In genomic region chr10:122764653-122765052, GRCm38 (mm10) we compare ENCODE assay signal across 18 mouse cellular contexts.
A peak's percentile ranks its signal among the peaks of the same experiment; 100 is the strongest.
DNase-seq lines count a peak whose midpoint lies in the region; ATAC-seq lines count a peak whose summit lies in the region.
"Had no signal": no experiment of that assay in that cellular context is flagged by ENCODE, and none has a peak within 500 bp of the region (broad histone marks: within the 10 kb centered on the region; RNA-seq: fewer than 3 reads in every experiment).

No protein-coding gene starts in this region.

- DNase-seq in heart, embryonic 10.5 days (ENCODE audit: low spot score), result no peak
- no peak for DNase-seq in midbrain, embryonic 10.5 days (ENCODE audit: low spot score)
- no peak for DNase-seq in layer of hippocampus, adult 11-12 months (ENCODE audit: low spot score)
- DNase-seq: adrenal gland, postnatal 14 days; cerebellum, adult 18-20 months; cerebellum, postnatal 36 days; kidney, adult 8-10 months; left cerebral cortex, postnatal 4 days; lung, adult 2 months had no signal

- peaks cover 41% of the 10 kb centered on the region for H3K4me1 ChIP-seq in heart, embryonic 12.5 days (replicated peaks)
- peaks cover 43% of the 10 kb centered on the region for H3K4me1 ChIP-seq in heart, embryonic 10.5 days
- peaks cover 49% of the 10 kb centered on the region for H3K4me1 ChIP-seq in kidney, embryonic 15.5 days
- peaks cover 25% of the 10 kb centered on the region for H3K4me1 ChIP-seq in kidney, embryonic 14.5 days (ENCODE audit: control insufficient read depth, insufficient read depth, low read length)
- H3K4me1 ChIP-seq in midbrain, embryonic 13.5 days (replicated peaks), result peaks cover 11% of the 10 kb centered on the region; the same call in 1 of the 2 replicates
- peaks cover 11% of the 10 kb centered on the region for H3K4me1 ChIP-seq in midbrain, embryonic 10.5 days

- H3K27ac ChIP-seq in heart, embryonic 12.5 days (ENCODE audit: poor library complexity, severe bottlenecking), result peak overlapping the region; percentile 5; the same call in 1 of the 2 replicates
- no peak overlapping the region for H3K27ac ChIP-seq in heart, embryonic 10.5 days
- H3K27ac ChIP-seq in kidney, embryonic 15.5 days, result peak overlapping the region; percentile 82; the same call in 1 of the 2 replicates
- H3K27ac ChIP-seq in kidney, embryonic 14.5 days (ENCODE audit: low read depth, low read length), result no peak overlapping the region
- no peak overlapping the region for H3K27ac ChIP-seq in midbrain, embryonic 13.5 days
- H3K27ac ChIP-seq in midbrain, embryonic 10.5 days (replicated peaks), result no peak overlapping the region

- ATAC-seq in heart, embryonic 12.5 days (ENCODE audit: insufficient number of reproducible peaks, low FRiP score), result no peak
- no peak for ATAC-seq in kidney, embryonic 15.5 days (replicated peaks; ENCODE audit: low FRiP score)
- ATAC-seq in kidney, embryonic 14.5 days (ENCODE audit: low FRiP score, low TSS enrichment), result no peak
- peak; percentile 63 for ATAC-seq in midbrain, embryonic 13.5 days
- ATAC-seq: activated CD4-positive, CD25-positive, alpha-beta regulatory T cell, adult 4 months; forebrain, embryonic 16.5 days had no signal

- WGBS in heart, embryonic 12.5 days, result 35% methylated on average over 7 of the region's 7 CpGs
- 37% methylated on average over 7 of the region's 7 CpGs for WGBS in heart, embryonic 10.5 days
- WGBS in kidney, embryonic 15.5 days, result 75% methylated on average over 7 of the region's 7 CpGs
- 77% methylated on average over 7 of the region's 7 CpGs for WGBS in kidney, embryonic 14.5 days
- WGBS in midbrain, embryonic 13.5 days, result 44% methylated on average over 7 of the region's 7 CpGs
- WGBS in midbrain, embryonic 10.5 days, result 69% methylated on average over 7 of the region's 7 CpGs

- no peak overlapping the region for H3K9ac ChIP-seq in heart, embryonic 12.5 days
- H3K9ac ChIP-seq in kidney, embryonic 15.5 days, result no peak overlapping the region
- H3K9ac ChIP-seq in kidney, embryonic 14.5 days (ENCODE audit: low read depth, low read length), result no peak overlapping the region
- no peak overlapping the region for H3K9ac ChIP-seq in midbrain, embryonic 13.5 days (replicated peaks)

- no peak overlapping the region for H3K4me3 ChIP-seq in heart, embryonic 12.5 days
- no peak overlapping the region for H3K4me3 ChIP-seq in heart, embryonic 10.5 days
- H3K4me3 ChIP-seq in kidney, embryonic 15.5 days (replicated peaks), result no peak overlapping the region
- no peak overlapping the region for H3K4me3 ChIP-seq in kidney, embryonic 14.5 days (ENCODE audit: low read length)
- no peak overlapping the region for H3K4me3 ChIP-seq in midbrain, embryonic 13.5 days (replicated peaks)
- no peak overlapping the region for H3K4me3 ChIP-seq in midbrain, embryonic 10.5 days
- H3K4me3 ChIP-seq: megakaryocyte, embryonic 14.5 days had no signal

- no peaks in the 10 kb centered on the region for H3K9me3 ChIP-seq in heart, embryonic 12.5 days (replicated peaks)
- no peaks in the 10 kb centered on the region for H3K9me3 ChIP-seq in heart, embryonic 10.5 days
- H3K9me3 ChIP-seq in kidney, embryonic 15.5 days (replicated peaks), result no peaks in the 10 kb centered on the region
- no peaks in the 10 kb centered on the region for H3K9me3 ChIP-seq in kidney, embryonic 14.5 days (ENCODE audit: control insufficient read depth, low read length)
- H3K9me3 ChIP-seq in midbrain, embryonic 13.5 days, result no peaks in the 10 kb centered on the region
- no peaks in the 10 kb centered on the region for H3K9me3 ChIP-seq in midbrain, embryonic 10.5 days (replicated peaks)
- H3K9me3 ChIP-seq: megakaryocyte, embryonic 14.5 days had no signal

- no peaks in the 10 kb centered on the region for H3K36me3 ChIP-seq in heart, embryonic 12.5 days
- no peaks in the 10 kb centered on the region for H3K36me3 ChIP-seq in heart, embryonic 10.5 days
- no peaks in the 10 kb centered on the region for H3K36me3 ChIP-seq in kidney, embryonic 15.5 days
- H3K36me3 ChIP-seq in kidney, embryonic 14.5 days (ENCODE audit: control insufficient read depth, insufficient read depth, low read length), result no peaks in the 10 kb centered on the region
- H3K36me3 ChIP-seq in midbrain, embryonic 13.5 days, result no peaks in the 10 kb centered on the region
- no peaks in the 10 kb centered on the region for H3K36me3 ChIP-seq in midbrain, embryonic 10.5 days

- no peak overlapping the region for H3K4me2 ChIP-seq in heart, embryonic 12.5 days
- H3K4me2 ChIP-seq in kidney, embryonic 15.5 days, result no peak overlapping the region
- H3K4me2 ChIP-seq in kidney, embryonic 14.5 days (replicated peaks; ENCODE audit: low read depth, low read length), result no peak overlapping the region
- H3K4me2 ChIP-seq in midbrain, embryonic 13.5 days (replicated peaks), result no peak overlapping the region
- H3K4me2 ChIP-seq: liver, embryonic 11.5 days had no signal

- H3K27me3 ChIP-seq in heart, embryonic 12.5 days (replicated peaks), result 0 out of 2 replicates have a peak, but pooled peaks cover 3% of the 10 kb centered on the region
- no peaks in the 10 kb centered on the region for H3K27me3 ChIP-seq in heart, embryonic 10.5 days (ENCODE audit: insufficient read depth, poor library complexity, severe bottlenecking)
- H3K27me3 ChIP-seq in kidney, embryonic 15.5 days, result no peaks in the 10 kb centered on the region
- H3K27me3 ChIP-seq in kidney, embryonic 14.5 days (ENCODE audit: control insufficient read depth, insufficient read depth, low read length), result no peaks in the 10 kb centered on the region
- no peaks in the 10 kb centered on the region for H3K27me3 ChIP-seq in midbrain, embryonic 13.5 days
- H3K27me3 ChIP-seq in midbrain, embryonic 10.5 days (ENCODE audit: low read depth, poor library complexity, severe bottlenecking), result peaks cover 14% of the 10 kb centered on the region
- H3K27me3 ChIP-seq: megakaryocyte, embryonic 14.5 days; Patski had no signal

Comparison
In these comparisons a context has a peak if more than half of its experiments do, and no peak if none do; other contexts are left out.
1. H3K27ac ChIP-seq: peak in heart, embryonic 12.5 days (single experiment) and kidney, embryonic 15.5 days (single experiment); none in heart, embryonic 10.5 days (single experiment), kidney, embryonic 14.5 days (single experiment), midbrain, embryonic 13.5 days (single experiment) and midbrain, embryonic 10.5 days (single experiment).